Mouse (Mus musculus) limb, embryonic 10.5 days (tissue): ENCODE data around the gene Itga2. TPM values are rescaled to one million over a fixed set of nuclear protein-coding genes. Genes with fewer than 3 reads are reported as not detected.

Experiments used
- DNase-seq: peaks from one replicate; pipeline ENCODE4 v3.0.0-alpha.2; 2017; ENCODE audit warnings: low spot score
- H3K27ac ChIP-seq: fragments of 300-500 bp; sonication (generic); 2 replicates; pipeline ENCODE4 v1.5.1; 2016; ENCODE audit warnings: mild to moderate bottlenecking
- H3K27me3 ChIP-seq: fragments of 300-500 bp; sonication (generic); 2 replicates; pipeline ENCODE4 v1.6.1; 2016; ENCODE audit warnings: low read depth, mild to moderate bottlenecking; ENCODE audit not compliant: poor library complexity, severe bottlenecking
- H3K36me3 ChIP-seq: fragments of 300-500 bp; sonication (generic); 2 replicates; pipeline ENCODE4 v1.6.1; 2016; ENCODE audit warnings: mild to moderate bottlenecking, moderate library complexity
- H3K4me1 ChIP-seq: fragments of 300-500 bp; sonication (generic); 2 replicates; pipeline ENCODE4 v1.6.1; 2016
- H3K4me3 ChIP-seq: fragments of 300-500 bp; sonication (generic); 2 replicates; pipeline ENCODE4 v1.5.1; 2016; ENCODE audit warnings: mild to moderate bottlenecking, moderate library complexity
- H3K9me3 ChIP-seq: fragments of 300-500 bp; sonication (generic); replicated peaks from 2 replicates; pipeline ENCODE4 v1.6.1; 2016; ENCODE audit warnings: mild to moderate bottlenecking
- WGBS: fragments of 180-500 bp; shearing (Covaris S2); methylation state at CpG from one replicate; pipeline ENCODE4 v1.1.7; 2016; 5-methylcytosine and 5-hydroxymethylcytosine counted together
- polyA plus RNA-seq: library from polyadenylated mRNA; unstranded; fragments of >200 nt; fragmentation: Nextera tagmentation; extraction: Ambion mirVana; gene quantifications from 2 replicates; pipeline ENCODE4 v1.2.1, GENCODE M21; 2016

The Itga2 gene
- 0.71 and 1.3 TPM in 2 replicates for polyA plus RNA-seq

- no peaks in the 10 kb centered on the region for H3K36me3 ChIP-seq
- H3K9me3 ChIP-seq: no peaks in the 10 kb centered on the region
- WGBS: 2% methylated on average over 28 of the region's 28 CpGs
- peak within 1 kb of the TSS; percentile 54 for H3K4me3 ChIP-seq
- H3K27ac ChIP-seq: peak within 1 kb of the TSS; percentile 42; the same call in 1 of the 2 replicates
- peaks cover 14% of the 10 kb centered on the region for H3K4me1 ChIP-seq
- peaks cover 34% of the 10 kb centered on the region for H3K27me3 ChIP-seq
- peak; percentile 65 for DNase-seq
Observed at GRCm38 (mm10) chr13:114931775-114932294, at the start of gene Itga2. TSS of gene Itga2 (minus strand) at chr13:114932100.

GRCm38 (mm10) chr13:114980831-114981419 lies 49.0 kb upstream of the Itga2 start:
- 47% methylated on average over 9 of the region's 10 CpGs for WGBS
- Histone ChIP-seq H3K4me1 (no peaks in the 10 kb centered on the region), H3K27ac (no peak overlapping the region), H3K27me3 (no peaks in the 10 kb centered on the region), H3K4me3 (no peak overlapping the region), H3K36me3 (no peaks in the 10 kb centered on the region), H3K9me3 (no peaks in the 10 kb centered on the region)
- no peak for DNase-seq

GRCm38 (mm10) chr13:114974484-114975042 lies 42.7 kb upstream of the Itga2 start:
- 90% methylated on average over 6 of the region's 6 CpGs for WGBS
- DNase-seq: no peak
- Histone ChIP-seq H3K27me3 (no peaks in the 10 kb centered on the region), H3K4me3 (no peak overlapping the region), H3K36me3 (no peaks in the 10 kb centered on the region), H3K27ac (no peak overlapping the region), H3K4me1 (no peaks in the 10 kb centered on the region), H3K9me3 (no peaks in the 10 kb centered on the region)

DNA sequence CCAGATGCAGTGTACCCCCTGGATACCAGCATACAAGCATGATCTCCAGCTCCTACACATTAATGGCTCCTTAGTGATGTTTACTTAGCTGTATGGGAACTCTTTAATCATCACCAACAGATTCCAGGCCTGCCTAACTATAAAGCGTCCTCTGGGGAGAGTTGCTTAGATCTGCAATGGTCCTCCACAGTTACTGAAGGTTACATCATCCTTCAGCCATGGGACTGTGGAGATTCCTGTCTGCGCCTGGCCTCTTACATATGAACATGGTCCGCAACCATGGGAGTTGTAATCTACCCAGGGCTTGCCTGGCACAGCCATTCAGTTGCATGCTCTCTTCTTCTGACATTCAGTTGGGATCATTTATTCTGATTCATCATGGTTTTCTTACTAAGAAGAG lies 40.0 kb upstream of the Itga2 start:
- no peak for DNase-seq
- H3K36me3 ChIP-seq: no peaks in the 10 kb centered on the region
- H3K27me3 ChIP-seq: no peaks in the 10 kb centered on the region
- no peaks in the 10 kb centered on the region for H3K9me3 ChIP-seq
- H3K27ac ChIP-seq: no peak overlapping the region
- no peak overlapping the region for H3K4me3 ChIP-seq
- 90% methylated on average over 3 of the region's 3 CpGs for WGBS
- no peaks in the 10 kb centered on the region for H3K4me1 ChIP-seq

GRCm38 (mm10) chr13:114964233-114964632 lies 32.3 kb upstream of the Itga2 start:
- H3K9me3 ChIP-seq: no peaks in the 10 kb centered on the region
- no peak overlapping the region for H3K27ac ChIP-seq
- DNase-seq: peak; percentile 60
- whole genome bisulfite sequencing: 49% methylated on average over 2 of the region's 2 CpGs
- H3K27me3 ChIP-seq: no peaks in the 10 kb centered on the region
- no peaks in the 10 kb centered on the region for H3K36me3 ChIP-seq
- H3K4me1 ChIP-seq: no peaks in the 10 kb centered on the region
- no peak overlapping the region for H3K4me3 ChIP-seq

DNA sequence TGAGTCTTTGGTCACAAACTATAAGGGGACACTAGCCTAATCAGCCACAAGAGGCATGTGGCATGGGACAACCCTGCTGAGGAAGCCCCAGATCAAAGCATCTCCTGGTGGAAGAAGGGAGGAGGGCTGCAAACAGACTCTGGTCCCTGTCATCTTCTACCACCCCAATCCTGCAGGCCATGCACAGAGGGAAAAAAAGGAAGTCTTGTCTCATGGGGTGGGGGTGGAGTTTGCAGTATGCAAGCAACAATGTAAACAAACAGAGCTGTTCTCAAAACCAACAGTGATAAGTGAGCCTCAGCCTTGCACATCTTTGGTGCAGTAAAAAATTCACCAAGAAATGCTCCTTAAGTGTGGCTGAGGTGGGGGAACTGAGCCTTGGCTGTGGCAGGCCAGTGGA lies 22.6 kb upstream of the Itga2 start:
- no peak overlapping the region for H3K4me3 ChIP-seq

GRCm38 (mm10) chr13:114933541-114933940 lies 1.6 kb upstream of the Itga2 start:
- Histone ChIP-seq H3K9me3 (no peaks in the 10 kb centered on the region), H3K27me3 (peaks cover 34% of the 10 kb centered on the region), H3K4me1 (peaks cover 14% of the 10 kb centered on the region), H3K36me3 (no peaks in the 10 kb centered on the region), H3K27ac (no peak overlapping the region), H3K4me3 (no peak overlapping the region)
- 90% methylated on average over 7 of the region's 7 CpGs for WGBS
- no peak for DNase-seq

More for the DNA sequence above, 22.6 kb upstream of the Itga2 start:
- no peak overlapping the region for H3K27ac ChIP-seq
- no peaks in the 10 kb centered on the region for H3K36me3 ChIP-seq
- no peaks in the 10 kb centered on the region for H3K27me3 ChIP-seq
- no peak for DNase-seq
- H3K9me3 ChIP-seq: no peaks in the 10 kb centered on the region
- H3K4me1 ChIP-seq: no peaks in the 10 kb centered on the region

DNA sequence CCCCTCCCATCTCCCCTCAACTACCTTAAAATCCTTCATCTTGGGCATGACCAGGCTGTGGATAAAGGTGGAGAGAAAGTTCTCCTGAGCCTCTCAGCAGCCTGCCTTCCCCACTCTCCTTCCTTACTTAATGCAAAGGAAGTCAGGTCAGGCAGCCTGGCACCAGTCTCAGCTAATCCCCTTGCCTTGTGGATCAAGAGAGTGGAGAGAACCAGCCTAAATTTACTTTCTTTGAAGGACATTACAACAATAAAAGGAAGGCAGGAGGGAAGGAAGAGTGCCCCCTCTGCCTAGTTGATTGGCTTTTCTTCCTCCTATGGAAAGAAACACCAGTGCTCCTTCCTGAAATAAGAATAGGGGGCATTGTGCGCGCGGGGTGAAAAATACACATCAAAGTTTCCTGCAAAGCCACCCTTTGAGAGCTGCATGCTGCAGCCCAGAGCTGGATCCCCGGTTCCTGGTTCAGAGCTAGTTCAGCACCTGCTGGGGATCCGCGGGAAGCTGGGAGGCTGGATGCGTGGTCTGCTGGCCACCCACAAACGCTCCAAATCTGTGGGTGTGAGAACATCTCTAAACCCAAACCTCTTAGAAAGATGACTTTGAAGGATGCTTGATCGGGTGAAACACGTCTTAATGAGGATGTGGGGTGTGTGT lies 777 bp downstream of the Itga2 start:
- Histone ChIP-seq H3K27ac (0 out of 2 replicates have a peak overlapping the region, but pooled peaks have one; percentile 42), H3K4me3 (peak overlapping the region; percentile 54), H3K9me3 (no peaks in the 10 kb centered on the region), H3K27me3 (peaks cover 34% of the 10 kb centered on the region), H3K4me1 (peaks cover 14% of the 10 kb centered on the region), H3K36me3 (no peaks in the 10 kb centered on the region)
- peak; percentile 39 for DNase-seq
- WGBS: 4% methylated on average over 10 of the region's 10 CpGs

DNA sequence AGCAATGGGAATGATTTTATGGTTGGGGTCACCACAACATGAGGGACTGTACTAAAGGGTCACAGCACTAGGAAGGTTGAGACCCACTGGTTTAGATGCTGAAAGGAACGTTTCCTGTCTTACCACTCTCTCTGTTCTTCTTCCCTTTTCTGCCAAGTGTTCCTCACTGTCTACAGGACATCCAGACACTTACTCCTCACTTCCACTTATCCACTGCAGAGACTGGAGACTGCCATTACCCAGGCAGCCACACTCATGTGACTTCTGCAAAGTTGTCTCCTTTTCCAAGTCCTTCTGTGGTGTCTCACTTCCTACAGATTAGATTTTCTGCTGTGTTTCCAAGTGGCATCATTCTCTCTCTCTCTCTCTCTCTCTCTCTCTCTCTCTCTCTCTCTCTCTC lies 7.1 kb downstream of the Itga2 start:
- DNase-seq: no peak
- Histone ChIP-seq H3K36me3 (no peaks in the 10 kb centered on the region), H3K4me1 (no peaks in the 10 kb centered on the region), H3K4me3 (no peak overlapping the region), H3K27ac (no peak overlapping the region), H3K9me3 (no peaks in the 10 kb centered on the region), H3K27me3 (no peaks in the 10 kb centered on the region)
- 78% methylated on average over 1 of the region's 1 CpGs for WGBS

DNA sequence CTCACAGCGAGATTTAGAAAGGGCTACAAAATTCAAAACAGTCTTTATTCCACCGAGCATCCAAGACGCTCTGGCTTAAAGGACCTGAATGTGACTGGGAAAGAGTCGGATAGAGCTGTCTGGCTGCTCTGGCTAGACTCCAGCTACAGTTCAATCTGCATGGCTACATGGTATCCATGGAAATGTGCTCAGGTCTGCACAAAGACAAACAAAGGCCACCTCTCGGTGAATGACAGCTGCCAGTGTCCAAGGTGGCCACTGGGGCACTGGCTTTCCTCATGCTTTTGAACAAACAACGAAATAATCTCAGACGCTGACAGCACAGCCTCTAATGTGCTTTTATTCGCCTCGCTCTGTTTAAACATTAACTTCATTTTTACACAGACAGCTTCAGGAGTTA lies 8.6 kb downstream of the Itga2 start:
- H3K4me1 ChIP-seq: no peaks in the 10 kb centered on the region
- H3K36me3 ChIP-seq: no peaks in the 10 kb centered on the region
- no peak overlapping the region for H3K4me3 ChIP-seq
- H3K9me3 ChIP-seq: no peaks in the 10 kb centered on the region
- H3K27ac ChIP-seq: no peak overlapping the region
- 83% methylated on average over 9 of the region's 9 CpGs for WGBS
- H3K27me3 ChIP-seq: no peaks in the 10 kb centered on the region
- no peak for DNase-seq

DNA sequence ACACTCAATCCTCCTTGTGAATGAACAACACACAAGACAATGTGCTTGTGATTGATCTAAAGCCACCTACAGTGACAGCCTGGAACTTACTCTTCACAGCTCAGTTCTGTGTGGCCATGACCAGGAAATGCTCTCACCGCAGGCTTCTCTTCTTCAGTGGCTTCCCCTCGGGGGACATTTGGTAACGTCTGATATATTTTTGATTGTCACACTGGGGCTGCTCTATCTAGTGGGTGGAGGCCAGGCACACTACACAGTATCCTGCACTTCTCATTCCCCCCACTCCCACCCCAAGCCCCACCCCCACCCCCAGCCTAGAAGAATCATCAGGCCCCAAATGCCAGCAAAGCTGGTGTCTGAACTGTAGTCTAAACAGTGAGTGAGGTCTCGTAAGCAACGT lies 16.1 kb downstream of the Itga2 start:
- DNase-seq: no peak
- 79% methylated on average over 5 of the region's 5 CpGs for WGBS
- no peak overlapping the region for H3K4me3 ChIP-seq
- no peaks in the 10 kb centered on the region for H3K9me3 ChIP-seq
- H3K27ac ChIP-seq: no peak overlapping the region
- no peaks in the 10 kb centered on the region for H3K36me3 ChIP-seq
- H3K4me1 ChIP-seq: no peaks in the 10 kb centered on the region
- H3K27me3 ChIP-seq: no peaks in the 10 kb centered on the region

- Histone ChIP-seq H3K9me3 (no peaks in the 10 kb centered on the region), H3K4me3 (no peak overlapping the region), H3K27ac (no peak overlapping the region), H3K27me3 (no peaks in the 10 kb centered on the region), H3K36me3 (no peaks in the 10 kb centered on the region), H3K4me1 (no peaks in the 10 kb centered on the region)
- 93% methylated on average over 4 of the region's 4 CpGs for WGBS
- DNase-seq: no peak
Observed at GRCm38 (mm10) chr13:114914963-114915362, 16.9 kb downstream of the Itga2 start.

DNA sequence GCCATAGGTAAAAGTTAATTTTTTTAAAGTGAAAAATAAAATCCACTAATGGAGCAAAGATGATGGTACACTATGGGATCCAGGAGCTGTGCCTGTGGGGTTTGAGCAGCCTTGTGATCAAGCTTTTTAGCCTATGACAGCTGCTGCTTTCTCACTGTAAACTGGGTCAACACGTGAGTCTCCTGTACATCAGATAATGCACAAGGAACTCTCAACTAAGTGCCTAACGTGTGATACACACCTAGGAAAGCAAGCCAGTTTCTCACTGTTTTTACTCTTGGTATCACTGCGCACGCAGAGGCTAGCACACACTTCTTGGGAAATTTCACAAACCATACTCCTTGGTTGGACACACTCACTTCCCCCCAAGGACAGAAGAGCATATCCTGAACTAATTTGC lies 17.3 kb downstream of the Itga2 start:
- no peak for DNase-seq
- no peak overlapping the region for H3K4me3 ChIP-seq
- WGBS: 83% methylated on average over 4 of the region's 4 CpGs
- H3K9me3 ChIP-seq: no peaks in the 10 kb centered on the region
- no peaks in the 10 kb centered on the region for H3K36me3 ChIP-seq
- no peaks in the 10 kb centered on the region for H3K4me1 ChIP-seq
- H3K27ac ChIP-seq: no peak overlapping the region
- no peaks in the 10 kb centered on the region for H3K27me3 ChIP-seq
